Mouse (Mus musculus): ENCODE measurements around the gene Traf3ip2. TPM values are rescaled to one million over a fixed set of nuclear protein-coding genes. Genes with fewer than 3 reads are reported as not detected.

Traf3ip2 gene
- polyA plus RNA-seq, 1 experiment = 2.9 TPM

DNA sequence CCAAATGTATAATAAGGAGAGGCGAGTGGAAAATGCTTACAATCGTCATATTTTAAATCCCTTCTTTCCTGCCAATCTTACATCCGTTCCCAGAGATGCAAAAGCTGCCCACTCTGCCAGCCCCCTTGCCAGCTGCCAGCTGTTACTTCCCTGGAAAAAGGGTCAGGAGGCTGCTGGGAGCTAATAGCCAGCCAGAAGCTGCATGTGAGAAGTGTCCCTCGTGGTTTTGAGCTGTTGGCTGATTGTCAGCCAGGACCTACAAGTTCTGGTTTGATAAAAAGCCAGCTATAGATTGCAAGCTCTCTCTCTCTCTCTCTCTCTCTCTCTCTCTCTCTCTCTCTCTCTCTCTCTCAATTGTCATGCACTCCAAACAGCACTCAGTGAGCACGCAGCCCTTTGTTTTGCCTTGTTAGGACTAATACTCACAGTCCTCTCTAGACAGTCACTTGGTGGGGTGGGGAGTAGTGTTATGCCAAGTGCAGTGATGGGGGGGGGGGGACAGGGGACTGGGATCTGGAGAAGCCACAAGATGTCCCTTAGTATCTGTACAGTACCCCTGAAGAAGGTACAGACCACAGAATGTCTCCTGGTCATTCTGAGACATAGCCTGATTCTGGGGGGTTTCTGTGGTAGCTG lies 25.3 kb upstream of the Traf3ip2 start:
- Histone ChIP-seq H3ac (ENCODE audit: control insufficient read depth, insufficient read length, low read depth) (no peak overlapping the region), H3K36me3 (ENCODE audit: control insufficient read depth, insufficient read depth) (no peaks in the 10 kb centered on the region), H3K79me3 (ENCODE audit: low read depth) (no peaks in the 10 kb centered on the region), H3K4me3 (ENCODE audit: insufficient read depth, poor library complexity, severe bottlenecking) (no peak overlapping the region), H3K27me3 (ENCODE audit: control insufficient read depth, insufficient read depth, insufficient read length) (no peaks in the 10 kb centered on the region), H3K79me2 (ENCODE audit: control insufficient read depth, insufficient read depth) (no peaks in the 10 kb centered on the region)
- TF ChIP-seq USF1 (IDR thresholded peaks at IDR 0.05; ENCODE audit: low read depth) (no peak), CEBPB (IDR thresholded peaks at IDR 0.05; ENCODE audit: low read depth) (no peak), MYOD1 (IDR thresholded peaks at IDR 0.05; ENCODE audit: control insufficient read depth, insufficient read length, low read depth) (no peak), CTCF (IDR thresholded peaks at IDR 0.05; ENCODE audit: control insufficient read depth, insufficient read depth, insufficient read length) (no peak), MYOG (IDR thresholded peaks at IDR 0.05; ENCODE audit: control insufficient read depth, extremely low read depth, insufficient read length) (no peak), MAX (IDR thresholded peaks at IDR 0.05) (no peak), FOSL1 (IDR thresholded peaks at IDR 0.05; ENCODE audit: insufficient read depth, low read length, poor library complexity, severe bottlenecking) (no peak)

DNA sequence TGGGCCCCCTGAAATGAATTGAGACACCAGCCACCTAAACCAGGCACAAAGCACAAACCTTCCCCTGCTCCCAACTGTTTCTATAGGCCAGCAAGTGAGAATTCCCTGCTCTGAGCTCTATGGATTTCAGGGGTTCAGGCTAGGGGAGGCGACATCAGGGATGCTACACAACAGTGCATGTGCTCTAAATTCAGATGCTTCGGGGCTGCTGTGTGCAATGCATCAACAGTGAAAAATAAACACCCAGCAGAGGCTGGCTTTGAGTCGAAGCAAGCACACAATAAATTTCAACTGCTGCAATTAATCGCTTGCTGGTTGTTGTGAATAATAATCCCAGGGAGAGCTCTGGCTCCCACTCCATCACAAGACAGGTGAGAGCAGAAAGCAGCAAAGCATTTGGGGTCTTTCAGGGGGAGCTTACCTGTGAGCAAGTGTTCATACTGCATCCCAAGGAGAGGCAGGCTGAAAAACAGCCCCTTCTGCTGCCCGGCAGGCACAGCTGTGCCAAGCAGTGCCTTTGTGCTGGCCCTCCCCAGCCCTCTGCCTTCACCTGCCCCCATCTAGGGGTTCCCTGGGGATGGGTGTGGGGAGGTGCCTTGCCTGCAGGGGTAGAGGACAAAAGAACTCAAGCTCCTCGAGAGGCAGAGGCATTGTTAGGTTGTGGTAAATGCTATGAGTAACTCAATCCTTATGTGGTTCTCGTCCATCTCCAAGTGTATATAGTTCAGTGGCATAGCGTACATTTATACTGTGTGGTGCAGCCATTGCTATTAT lies 24.6 kb upstream of the Traf3ip2 start:
- no peaks in the 10 kb centered on the region for H3K79me2 ChIP-seq (ENCODE audit: control insufficient read depth, insufficient read depth)
- H3K4me3 ChIP-seq (ENCODE audit: insufficient read depth, poor library complexity, severe bottlenecking) = no peak overlapping the region
- TF ChIP-seq MYOG (IDR thresholded peaks at IDR 0.05; ENCODE audit: control insufficient read depth, extremely low read depth, insufficient read length) = no peak
- TF ChIP-seq CTCF (IDR thresholded peaks at IDR 0.05; ENCODE audit: control insufficient read depth, insufficient read depth, insufficient read length) = no peak
- TF ChIP-seq CEBPB (IDR thresholded peaks at IDR 0.05; ENCODE audit: low read depth) = no peak
- TF ChIP-seq FOSL1 (IDR thresholded peaks at IDR 0.05; ENCODE audit: insufficient read depth, low read length, poor library complexity, severe bottlenecking) = no peak
- no peak for TF ChIP-seq MYOD1 (IDR thresholded peaks at IDR 0.05; ENCODE audit: control insufficient read depth, insufficient read length, low read depth)
- no peak for TF ChIP-seq MAX (IDR thresholded peaks at IDR 0.05)
- TF ChIP-seq USF1 (IDR thresholded peaks at IDR 0.05; ENCODE audit: low read depth) = no peak
- H3K27me3 ChIP-seq (ENCODE audit: control insufficient read depth, insufficient read depth, insufficient read length) = no peaks in the 10 kb centered on the region
- no peaks in the 10 kb centered on the region for H3K36me3 ChIP-seq (ENCODE audit: control insufficient read depth, insufficient read depth)
- H3ac ChIP-seq (ENCODE audit: control insufficient read depth, insufficient read length, low read depth) = no peak overlapping the region
- no peaks in the 10 kb centered on the region for H3K79me3 ChIP-seq (ENCODE audit: low read depth)

DNA sequence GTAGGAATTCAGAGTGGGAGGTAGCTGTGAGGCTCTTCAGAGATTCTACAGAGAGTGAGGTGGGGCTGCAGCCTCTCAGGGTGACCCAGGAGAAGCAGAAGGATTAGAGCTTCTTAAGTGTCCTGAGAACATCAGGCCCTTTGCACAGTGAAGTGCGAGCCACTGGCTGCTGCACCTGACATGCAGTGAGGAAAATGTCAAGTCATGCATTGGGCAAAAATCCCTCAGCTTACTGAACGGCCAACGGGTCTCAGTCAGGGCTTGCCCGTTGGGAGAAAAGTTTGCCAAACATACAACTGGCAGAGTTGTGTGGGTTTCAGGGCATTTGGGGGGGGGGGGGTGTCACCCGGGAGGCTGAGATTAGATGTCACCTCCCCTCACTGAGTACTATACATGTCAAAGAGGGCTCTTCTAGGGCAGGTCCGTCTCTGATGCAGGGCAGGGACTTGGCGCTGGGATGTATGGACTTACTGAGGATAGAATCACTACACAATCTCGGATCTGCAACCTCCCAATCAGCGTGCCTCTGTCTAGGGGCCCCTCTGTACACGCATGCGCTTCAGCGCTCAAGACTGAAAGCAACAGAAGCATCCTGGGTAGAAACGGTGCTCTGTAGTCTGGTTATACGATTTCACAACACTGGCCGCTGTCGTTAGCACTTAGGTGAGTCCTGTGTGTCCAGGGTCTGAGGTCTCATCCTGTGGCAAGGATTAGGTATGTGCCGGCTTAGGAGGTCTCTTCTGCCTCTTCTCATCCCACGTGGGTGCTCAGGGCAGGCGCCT lies 22.8 kb upstream of the Traf3ip2 start:
- no peak overlapping the region for H3K4me3 ChIP-seq (ENCODE audit: insufficient read depth, poor library complexity, severe bottlenecking)
- no peak overlapping the region for H3ac ChIP-seq (ENCODE audit: control insufficient read depth, insufficient read length, low read depth)
- TF ChIP-seq MYOG (IDR thresholded peaks at IDR 0.05; ENCODE audit: control insufficient read depth, extremely low read depth, insufficient read length) (no peak), USF1 (IDR thresholded peaks at IDR 0.05; ENCODE audit: low read depth) (no peak), MYOD1 (IDR thresholded peaks at IDR 0.05; ENCODE audit: control insufficient read depth, insufficient read length, low read depth) (no peak), CEBPB (IDR thresholded peaks at IDR 0.05; ENCODE audit: low read depth) (no peak), CTCF (IDR thresholded peaks at IDR 0.05; ENCODE audit: control insufficient read depth, insufficient read depth, insufficient read length) (no peak), MAX (IDR thresholded peaks at IDR 0.05) (no peak), FOSL1 (IDR thresholded peaks at IDR 0.05; ENCODE audit: insufficient read depth, low read length, poor library complexity, severe bottlenecking) (no peak)
- no peaks in the 10 kb centered on the region for H3K27me3 ChIP-seq (ENCODE audit: control insufficient read depth, insufficient read depth, insufficient read length)
- no peaks in the 10 kb centered on the region for H3K79me2 ChIP-seq (ENCODE audit: control insufficient read depth, insufficient read depth)
- no peaks in the 10 kb centered on the region for H3K79me3 ChIP-seq (ENCODE audit: low read depth)
- no peaks in the 10 kb centered on the region for H3K36me3 ChIP-seq (ENCODE audit: control insufficient read depth, insufficient read depth)

DNA sequence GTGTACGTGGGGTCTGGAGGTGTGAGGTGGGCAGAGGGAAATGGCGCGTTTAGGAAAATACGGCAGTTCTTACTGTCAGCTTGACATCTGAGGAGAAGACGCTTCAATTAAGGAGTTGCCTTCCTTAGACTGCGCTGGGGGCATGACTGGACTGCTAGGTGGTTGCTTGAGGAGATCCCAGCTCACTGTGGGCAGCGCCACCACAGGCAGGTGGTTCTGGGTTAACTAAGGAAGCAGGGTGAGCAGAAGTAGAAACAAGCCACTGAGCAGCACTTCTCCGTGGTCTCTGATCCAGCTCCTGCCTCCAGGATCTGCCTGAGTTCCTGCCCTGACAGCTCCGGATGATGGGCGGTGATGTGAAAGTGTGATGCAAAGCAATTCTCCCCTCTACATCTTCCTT lies 22.1 kb upstream of the Traf3ip2 start:
- H3K79me3 ChIP-seq (ENCODE audit: low read depth) = no peaks in the 10 kb centered on the region
- no peaks in the 10 kb centered on the region for H3K27me3 ChIP-seq (ENCODE audit: control insufficient read depth, insufficient read depth, insufficient read length)
- H3K36me3 ChIP-seq (ENCODE audit: control insufficient read depth, insufficient read depth) = no peaks in the 10 kb centered on the region
- TF ChIP-seq CTCF (IDR thresholded peaks at IDR 0.05; ENCODE audit: control insufficient read depth, insufficient read depth, insufficient read length) (no peak), FOSL1 (IDR thresholded peaks at IDR 0.05; ENCODE audit: insufficient read depth, low read length, poor library complexity, severe bottlenecking) (no peak), CEBPB (IDR thresholded peaks at IDR 0.05; ENCODE audit: low read depth) (no peak), MYOG (IDR thresholded peaks at IDR 0.05; ENCODE audit: control insufficient read depth, extremely low read depth, insufficient read length) (no peak), MYOD1 (IDR thresholded peaks at IDR 0.05; ENCODE audit: control insufficient read depth, insufficient read length, low read depth) (no peak), USF1 (IDR thresholded peaks at IDR 0.05; ENCODE audit: low read depth) (no peak), MAX (IDR thresholded peaks at IDR 0.05) (no peak)
- no peak overlapping the region for H3ac ChIP-seq (ENCODE audit: control insufficient read depth, insufficient read length, low read depth)
- H3K79me2 ChIP-seq (ENCODE audit: control insufficient read depth, insufficient read depth) = no peaks in the 10 kb centered on the region
- H3K4me3 ChIP-seq (ENCODE audit: insufficient read depth, poor library complexity, severe bottlenecking) = no peak overlapping the region

DNA sequence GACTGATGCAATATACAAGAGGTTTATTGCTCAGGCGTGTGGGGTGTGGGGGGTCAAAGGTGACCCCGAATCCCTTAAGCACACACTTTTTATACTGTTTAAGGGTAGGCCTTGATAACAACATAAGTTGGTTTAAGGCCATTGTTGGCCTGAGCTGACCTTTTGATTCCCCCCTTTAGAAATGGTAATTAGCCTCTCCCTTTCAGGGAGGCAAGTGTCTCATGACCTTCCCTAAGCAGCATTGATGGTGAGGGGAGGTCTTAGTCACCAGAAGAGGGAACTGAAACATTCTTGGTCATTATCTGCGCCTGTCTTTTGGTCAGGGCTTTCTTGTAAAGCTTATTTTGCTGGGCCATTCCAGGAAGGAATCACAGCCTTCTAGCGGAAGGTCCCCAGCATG lies 20.2 kb upstream of the Traf3ip2 start:
- TF ChIP-seq MYOG (IDR thresholded peaks at IDR 0.05; ENCODE audit: control insufficient read depth, extremely low read depth, insufficient read length) (no peak), MYOD1 (IDR thresholded peaks at IDR 0.05; ENCODE audit: control insufficient read depth, insufficient read length, low read depth) (no peak), CTCF (IDR thresholded peaks at IDR 0.05; ENCODE audit: control insufficient read depth, insufficient read depth, insufficient read length) (no peak), FOSL1 (IDR thresholded peaks at IDR 0.05; ENCODE audit: insufficient read depth, low read length, poor library complexity, severe bottlenecking) (no peak), USF1 (IDR thresholded peaks at IDR 0.05; ENCODE audit: low read depth) (no peak), CEBPB (IDR thresholded peaks at IDR 0.05; ENCODE audit: low read depth) (no peak), MAX (IDR thresholded peaks at IDR 0.05) (no peak)
- H3K4me3 ChIP-seq (ENCODE audit: insufficient read depth, poor library complexity, severe bottlenecking) = no peak overlapping the region
- H3K36me3 ChIP-seq (ENCODE audit: control insufficient read depth, insufficient read depth) = no peaks in the 10 kb centered on the region
- no peaks in the 10 kb centered on the region for H3K79me3 ChIP-seq (ENCODE audit: low read depth)
- no peaks in the 10 kb centered on the region for H3K79me2 ChIP-seq (ENCODE audit: control insufficient read depth, insufficient read depth)
- H3ac ChIP-seq (ENCODE audit: control insufficient read depth, insufficient read length, low read depth) = no peak overlapping the region
- no peaks in the 10 kb centered on the region for H3K27me3 ChIP-seq (ENCODE audit: control insufficient read depth, insufficient read depth, insufficient read length)
